Mouse (Mus musculus): ENCODE results near the gene Tbx2.

Gene Tbx2

DNA sequence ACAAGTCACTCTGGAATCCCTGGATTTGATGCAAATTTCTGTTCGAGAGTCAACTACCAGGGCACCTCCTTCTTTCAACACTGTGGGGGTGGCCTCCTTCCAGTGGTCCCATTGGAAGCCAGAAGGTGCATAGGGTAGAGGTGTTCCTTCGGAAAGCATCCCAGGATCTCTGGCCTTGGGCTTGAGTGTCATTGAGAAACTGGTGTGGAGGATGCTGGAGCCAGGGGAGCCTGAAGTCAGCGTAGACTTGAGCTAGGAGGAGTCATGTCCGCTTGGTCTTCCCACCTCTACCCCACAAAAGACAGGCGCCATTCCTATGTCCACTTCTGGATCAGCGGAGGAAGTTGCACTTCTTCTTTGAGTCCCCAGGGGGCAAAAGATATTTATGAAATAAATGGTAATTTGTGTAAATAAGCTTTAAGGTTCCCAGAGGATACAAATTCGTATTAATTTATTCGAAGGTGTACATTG is 8.9 kb downstream of the Tbx2 start:
- H3K27me3 ChIP-seq (ENCODE audit: control insufficient read depth, insufficient read depth, low read length, poor library complexity, severe bottlenecking), result peaks cover 1% of the 10 kb centered on the region
- DNase-seq (ENCODE audit: low read depth, low spot score), result no peak
- no peaks in the 10 kb centered on the region for H3K36me3 ChIP-seq (ENCODE audit: control insufficient read depth, insufficient read depth, low read length, poor library complexity, severe bottlenecking)

- DNase-seq (ENCODE audit: low read depth, low spot score), result peak; percentile 67
- no peaks in the 10 kb centered on the region for H3K36me3 ChIP-seq (ENCODE audit: control insufficient read depth, insufficient read depth, low read length, poor library complexity, severe bottlenecking)
- H3K27me3 ChIP-seq (ENCODE audit: control insufficient read depth, insufficient read depth, low read length, poor library complexity, severe bottlenecking), result no peaks in the 10 kb centered on the region; the same call in none of the 2 replicates
Measured at GRCm38 (mm10) chr11:85841980-85842379, 9.6 kb downstream of the Tbx2 start.

DNA sequence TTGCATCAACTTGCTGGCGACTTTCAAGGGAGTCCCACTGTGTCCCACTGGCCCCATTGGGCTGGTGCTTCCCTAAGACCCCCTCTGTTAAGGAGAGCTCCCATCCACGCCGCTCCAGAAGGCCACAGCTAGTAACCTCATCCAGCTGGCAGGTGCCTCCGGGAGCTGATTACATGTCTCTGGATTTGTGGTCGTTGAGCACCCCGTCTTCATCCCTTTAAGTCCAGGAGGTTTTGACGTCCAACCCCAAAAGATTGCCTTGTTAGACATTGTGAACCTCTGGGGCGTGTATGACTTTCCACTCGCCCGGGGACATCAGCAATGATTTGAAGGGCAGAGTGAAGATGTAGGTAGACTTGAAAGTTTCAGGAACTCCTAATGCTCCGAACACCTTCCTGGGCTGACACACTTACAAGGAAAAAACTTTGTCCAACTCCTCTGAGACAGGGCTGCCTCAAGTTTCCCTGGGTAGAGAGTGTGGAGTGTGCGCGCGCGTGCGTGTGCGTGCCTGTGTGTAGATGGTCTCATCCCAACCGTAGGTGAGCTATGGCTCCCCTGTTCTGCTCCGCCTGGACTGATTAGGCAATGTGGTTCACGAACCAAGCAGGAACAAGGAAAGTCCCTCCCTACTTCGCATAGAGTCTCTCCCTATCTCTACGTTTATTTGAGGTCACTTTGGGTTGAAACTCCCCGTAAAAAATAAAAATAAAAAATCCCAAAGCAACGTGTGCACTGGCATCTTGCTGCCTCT is 10.4 kb downstream of the Tbx2 start:
- no peaks in the 10 kb centered on the region for H3K36me3 ChIP-seq (ENCODE audit: control insufficient read depth, insufficient read depth, low read length, poor library complexity, severe bottlenecking)
- no peak for DNase-seq (ENCODE audit: low read depth, low spot score)
- no peaks in the 10 kb centered on the region; the same call in 1 of the 2 replicates for H3K27me3 ChIP-seq (ENCODE audit: control insufficient read depth, insufficient read depth, low read length, poor library complexity, severe bottlenecking)

- Histone ChIP-seq H3K27me3 (ENCODE audit: control insufficient read depth, insufficient read depth, low read length, poor library complexity, severe bottlenecking) (no peaks in the 10 kb centered on the region; the same call in 1 of the 2 replicates), H3K36me3 (ENCODE audit: control insufficient read depth, insufficient read depth, low read length, poor library complexity, severe bottlenecking) (no peaks in the 10 kb centered on the region)
- peak; percentile 77 for DNase-seq (ENCODE audit: low read depth, low spot score)
Measured at GRCm38 (mm10) chr11:85843347-85843692, 11.0 kb downstream of the Tbx2 start.

GRCm38 (mm10) chr11:85844144-85844965 is 12.0 kb downstream of the Tbx2 start:
- DNase-seq (ENCODE audit: low read depth, low spot score), result peak; percentile 53
- no peaks in the 10 kb centered on the region; the same call in 1 of the 2 replicates for H3K27me3 ChIP-seq (ENCODE audit: control insufficient read depth, insufficient read depth, low read length, poor library complexity, severe bottlenecking)
- no peaks in the 10 kb centered on the region for H3K36me3 ChIP-seq (ENCODE audit: control insufficient read depth, insufficient read depth, low read length, poor library complexity, severe bottlenecking)

DNA sequence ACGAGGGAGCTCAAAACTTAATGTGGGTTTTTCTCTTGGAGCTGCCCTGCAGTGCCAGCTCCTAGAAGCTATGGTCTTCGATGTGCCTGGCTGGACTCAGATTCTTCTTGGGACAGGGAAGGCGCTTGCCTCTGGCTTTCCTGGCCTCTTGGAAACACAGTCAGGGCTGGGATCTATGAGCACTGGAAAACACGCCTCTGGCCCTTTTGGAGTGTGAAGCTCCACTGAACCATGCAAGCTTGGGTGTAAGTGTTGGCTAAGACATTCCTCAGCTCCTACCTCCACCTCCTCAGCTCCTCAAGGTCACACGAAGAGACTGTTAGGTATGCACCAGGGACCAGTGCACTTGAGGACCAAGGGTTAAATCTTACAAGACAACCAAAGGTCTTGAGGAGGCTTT is 12.6 kb downstream of the Tbx2 start:
- Histone ChIP-seq H3K36me3 (ENCODE audit: control insufficient read depth, insufficient read depth, low read length, poor library complexity, severe bottlenecking) (no peaks in the 10 kb centered on the region), H3K27me3 (ENCODE audit: control insufficient read depth, insufficient read depth, low read length, poor library complexity, severe bottlenecking) (no peaks in the 10 kb centered on the region; the same call in 1 of the 2 replicates)
- DNase-seq (ENCODE audit: low read depth, low spot score), result no peak

DNA sequence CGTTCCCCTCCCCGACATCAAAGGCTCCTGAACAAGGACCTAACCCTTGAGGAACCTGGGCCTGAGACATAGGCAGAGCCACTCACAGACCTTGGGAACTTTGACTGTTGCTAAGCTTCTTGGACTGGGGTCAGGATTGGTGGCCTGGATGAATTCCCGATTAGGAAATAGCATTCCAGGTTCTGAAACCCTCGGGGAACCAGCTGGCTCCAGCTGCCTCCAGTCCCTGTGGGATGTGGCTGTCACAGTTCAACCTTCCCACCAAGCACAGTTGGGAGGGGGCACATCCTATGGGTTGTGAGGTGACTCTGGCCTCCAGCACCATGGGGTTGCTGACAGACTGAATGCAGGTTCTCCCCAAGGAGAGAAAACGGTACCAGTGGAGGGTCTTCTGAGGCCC is 13.6 kb downstream of the Tbx2 start:
- DNase-seq (ENCODE audit: low read depth, low spot score), result no peak
- Histone ChIP-seq H3K36me3 (ENCODE audit: control insufficient read depth, insufficient read depth, low read length, poor library complexity, severe bottlenecking) (no peaks in the 10 kb centered on the region), H3K27me3 (ENCODE audit: control insufficient read depth, insufficient read depth, low read length, poor library complexity, severe bottlenecking) (no peaks in the 10 kb centered on the region)

DNA sequence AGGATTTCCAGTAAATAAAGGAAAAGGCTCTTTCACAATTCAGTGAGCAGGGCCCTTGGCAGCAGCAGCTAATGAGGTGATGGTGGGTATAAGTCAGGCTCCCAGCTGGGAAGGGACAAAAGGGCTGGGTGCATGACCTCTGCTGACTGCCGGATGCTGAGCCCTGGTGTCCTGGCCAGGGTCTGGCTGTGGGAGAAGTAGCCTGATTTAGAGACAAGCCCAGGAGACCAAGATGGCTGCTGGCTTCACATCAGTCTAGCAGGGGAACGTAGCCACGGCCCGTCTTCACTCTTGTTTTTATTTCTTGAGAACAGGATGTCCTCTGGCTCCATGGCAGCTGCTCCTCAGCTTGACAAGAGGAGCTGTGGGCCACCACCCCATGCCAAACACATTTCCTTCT is 14.2 kb downstream of the Tbx2 start:
- Histone ChIP-seq H3K36me3 (ENCODE audit: control insufficient read depth, insufficient read depth, low read length, poor library complexity, severe bottlenecking) (no peaks in the 10 kb centered on the region), H3K27me3 (ENCODE audit: control insufficient read depth, insufficient read depth, low read length, poor library complexity, severe bottlenecking) (no peaks in the 10 kb centered on the region)
- no peak for DNase-seq (ENCODE audit: low read depth, low spot score)

DNA sequence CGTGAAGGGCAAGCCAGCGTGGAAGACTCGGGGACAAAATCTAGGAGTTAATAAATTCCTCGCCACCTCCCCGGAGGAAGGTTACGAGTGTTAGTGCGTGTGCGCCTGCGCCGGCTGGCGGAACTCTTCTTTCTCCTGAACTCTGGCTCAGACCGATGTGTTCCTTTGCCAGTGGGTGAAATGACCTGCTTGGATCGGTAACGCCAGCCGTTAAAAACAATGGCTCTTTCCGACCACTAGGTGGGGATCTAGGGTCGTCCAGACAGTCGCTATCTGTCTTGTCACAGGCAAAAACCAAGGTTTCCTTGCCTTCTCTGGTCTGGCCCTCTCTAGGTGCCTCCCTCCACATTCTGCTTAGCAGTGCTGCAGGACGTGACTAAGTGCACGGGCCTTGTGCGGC is 16.7 kb downstream of the Tbx2 start:
- DNase-seq (ENCODE audit: low read depth, low spot score), result peak; percentile 80
- no peaks in the 10 kb centered on the region for H3K36me3 ChIP-seq (ENCODE audit: control insufficient read depth, insufficient read depth, low read length, poor library complexity, severe bottlenecking)
- H3K27me3 ChIP-seq (ENCODE audit: control insufficient read depth, insufficient read depth, low read length, poor library complexity, severe bottlenecking), result no peaks in the 10 kb centered on the region

DNA sequence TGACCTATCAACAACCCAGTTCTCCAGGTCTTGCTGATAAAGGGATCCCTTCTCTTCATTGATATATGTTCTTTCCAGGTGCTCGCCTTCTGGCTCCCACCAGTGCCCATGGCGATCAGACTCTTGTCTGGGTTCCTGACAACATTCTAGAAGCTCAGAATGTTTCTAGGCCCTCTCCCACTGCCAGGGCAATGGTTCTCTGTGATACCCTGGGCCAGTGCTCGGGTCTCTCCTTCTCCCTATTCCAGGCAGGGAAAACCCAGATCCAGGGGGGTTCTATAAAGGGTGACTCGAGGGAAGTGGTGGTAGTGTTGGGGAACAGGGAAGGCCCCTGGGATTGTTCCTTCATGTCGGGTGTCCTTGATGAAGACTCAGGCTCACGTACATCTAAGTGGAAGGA is 17.9 kb downstream of the Tbx2 start, which contains the start of gene Gm11444:
Gm11444 (minus strand) TSS at position 101 of the 400 bp plus-strand sequence.
- Histone ChIP-seq H3K36me3 (ENCODE audit: control insufficient read depth, insufficient read depth, low read length, poor library complexity, severe bottlenecking) (no peaks in the 10 kb centered on the region), H3K27me3 (ENCODE audit: control insufficient read depth, insufficient read depth, low read length, poor library complexity, severe bottlenecking) (no peaks in the 10 kb centered on the region)
- no peak for DNase-seq (ENCODE audit: low read depth, low spot score)

GRCm38 (mm10) chr11:85850758-85851157 is 18.4 kb downstream of the Tbx2 start:
- DNase-seq (ENCODE audit: low read depth, low spot score), result no peak
- Histone ChIP-seq H3K27me3 (ENCODE audit: control insufficient read depth, insufficient read depth, low read length, poor library complexity, severe bottlenecking) (no peaks in the 10 kb centered on the region), H3K36me3 (ENCODE audit: control insufficient read depth, insufficient read depth, low read length, poor library complexity, severe bottlenecking) (no peaks in the 10 kb centered on the region)

GRCm38 (mm10) chr11:85857997-85858698 is 25.8 kb downstream of the Tbx2 start:
- Histone ChIP-seq H3K27me3 (ENCODE audit: control insufficient read depth, insufficient read depth, low read length, poor library complexity, severe bottlenecking) (no peaks in the 10 kb centered on the region), H3K36me3 (ENCODE audit: control insufficient read depth, insufficient read depth, low read length, poor library complexity, severe bottlenecking) (no peaks in the 10 kb centered on the region)
- no peak for DNase-seq (ENCODE audit: low read depth, low spot score)

DNA sequence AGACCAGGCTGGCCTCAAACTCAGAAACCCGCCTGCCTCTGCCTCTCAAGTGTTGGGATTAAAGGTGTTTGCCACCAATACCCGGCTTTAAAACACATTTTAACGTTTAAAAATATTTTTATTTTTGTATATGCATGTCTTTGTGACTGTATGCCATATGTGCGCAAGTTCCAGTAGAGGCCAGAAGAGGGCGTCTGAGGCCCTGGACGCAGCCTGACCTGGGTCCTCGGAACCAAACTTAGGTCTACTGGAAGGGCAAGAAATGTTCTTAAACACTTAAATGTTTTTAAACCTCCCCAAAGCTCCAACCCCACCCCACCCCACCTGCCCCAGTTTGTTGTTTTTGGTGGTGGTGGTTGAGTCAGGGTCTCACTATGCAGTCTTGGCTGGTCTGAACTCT is 32.0 kb downstream of the Tbx2 start:
- no peaks in the 10 kb centered on the region for H3K36me3 ChIP-seq (ENCODE audit: control insufficient read depth, insufficient read depth, low read length, poor library complexity, severe bottlenecking)
- peak; percentile 23 for DNase-seq (ENCODE audit: low read depth, low spot score)
- no peaks in the 10 kb centered on the region; the same call in 1 of the 2 replicates for H3K27me3 ChIP-seq (ENCODE audit: control insufficient read depth, insufficient read depth, low read length, poor library complexity, severe bottlenecking)

- H3K27me3 ChIP-seq (ENCODE audit: control insufficient read depth, insufficient read depth, low read length, poor library complexity, severe bottlenecking), result no peaks in the 10 kb centered on the region
- no peak for DNase-seq (ENCODE audit: low read depth, low spot score)
- H3K36me3 ChIP-seq (ENCODE audit: control insufficient read depth, insufficient read depth, low read length, poor library complexity, severe bottlenecking), result no peaks in the 10 kb centered on the region
Measured at GRCm38 (mm10) chr11:85876059-85876788, 43.9 kb downstream of the Tbx2 start.
